Mouse (Mus musculus) small intestine, adult 2 months (tissue): ENCODE data around the gene Adcy10.

Source experiments
- CTCF ChIP-seq: fragments of 200-500 bp; IDR thresholded peaks from 2 replicates; pipeline ENCODE4 v1.5.1; 2012; ENCODE audit warnings: low read depth, mild to moderate bottlenecking, control low read depth, inconsistent platforms, low read length, moderate library complexity, mixed read lengths; ENCODE audit not compliant: insufficient replicate concordance, insufficient read length; ENCODE audit errors: extremely low read depth
- POLR2A ChIP-seq: fragments of 200-500 bp; IDR thresholded peaks from 2 replicates; pipeline ENCODE4 v1.6.1; 2012; ENCODE audit warnings: low read depth, mild to moderate bottlenecking, control low read depth, inconsistent platforms, low read length, moderate library complexity

DNA sequence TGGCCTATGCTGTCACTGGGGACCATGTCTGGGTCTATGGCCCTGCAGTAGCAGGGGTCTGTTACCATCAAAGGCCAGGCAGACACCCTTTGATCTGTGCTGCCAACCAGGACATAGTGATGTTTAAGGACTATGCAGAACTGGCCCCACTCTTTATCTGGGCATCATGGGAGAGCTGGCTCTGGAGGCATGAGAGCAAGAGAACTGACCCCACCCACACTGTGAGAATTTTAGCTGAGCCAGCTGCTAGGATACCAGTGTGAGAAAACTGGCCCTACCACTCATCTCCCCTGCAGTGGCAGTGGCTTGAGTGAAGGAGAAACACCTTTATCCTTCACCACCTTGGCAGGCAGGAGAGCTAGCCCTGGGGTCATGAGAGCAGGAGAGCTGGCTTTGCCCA lies 43.8 kb upstream of the Adcy10 start:
- TF ChIP-seq POLR2A = no peak
- TF ChIP-seq CTCF = no peak
